Mouse (Mus musculus): ENCODE results near the gene 1700023F06Rik. TPM values are rescaled to one million over a fixed set of nuclear protein-coding genes. Genes with fewer than 3 reads are reported as not detected.

The 1700023F06Rik gene
- total and polyA plus RNA-seq, 3 experiments, result not detected

GRCm38 (mm10) chr11:103247504-103248177 is 39.3 kb upstream of the 1700023F06Rik start:
- Histone ChIP-seq H3K4me1 (ENCODE audit: control insufficient read depth in 1 of 2, insufficient read depth in 2 of 2) (peaks cover 34 to 75% of the 10 kb centered on the region in 2 experiments), H3K4me3 (replicated peaks in 1 of 3; ENCODE audit: low read depth in 2 of 3, low read length in 2 of 3, poor library complexity in 1 of 3) (no peak overlapping the region), H3K79me2 (replicated peaks; ENCODE audit: control insufficient read depth, extremely low read depth, insufficient read depth, poor library complexity, severe bottlenecking) (peaks cover 17% of the 10 kb centered on the region), H3K27me3 (replicated peaks) (no peaks in the 10 kb centered on the region), H3K9ac (ENCODE audit: insufficient read depth, low read depth) (no peak overlapping the region), H3K36me3 (replicated peaks in 1 of 2; ENCODE audit: control insufficient read depth in 1 of 2, insufficient read depth in 1 of 2, low read length in 1 of 2) (peaks cover 2 to 33% of the 10 kb centered on the region in 2 experiments), H3K4me2 (ENCODE audit: insufficient read depth, low read depth, poor library complexity, severe bottlenecking) (no peak overlapping the region), H3K9me3 (replicated peaks; ENCODE audit: low read length) (no peaks in the 10 kb centered on the region), H3K27ac (ENCODE audit: insufficient read depth, low read depth) (no peak overlapping the region)
- no peak for TF ChIP-seq ZKSCAN1 (IDR thresholded peaks at IDR 0.05; ENCODE audit: borderline replicate concordance, low read depth, low read length)
- no peak for TF ChIP-seq BHLHE40 (IDR thresholded peaks at IDR 0.05; ENCODE audit: low read depth, low read length)
- no peak for TF ChIP-seq UBTF (IDR thresholded peaks at IDR 0.05; ENCODE audit: low read depth, low read length)
- no peak for TF ChIP-seq ZNF384 (IDR thresholded peaks at IDR 0.05; ENCODE audit: low read depth, low read length)
- TF ChIP-seq NELFE (IDR thresholded peaks at IDR 0.05; ENCODE audit: low read depth, low read length), result no peak
- no peak for TF ChIP-seq ETS1 (conservative IDR thresholded peaks at IDR 0.05; ENCODE audit: low read depth, low read length)
- no peak for TF ChIP-seq IRF4 (IDR thresholded peaks at IDR 0.05; ENCODE audit: low read depth, low read length)
- TF ChIP-seq ELF1 (IDR thresholded peaks at IDR 0.05; ENCODE audit: low read depth, low read length), result no peak
- TF ChIP-seq JUN (IDR thresholded peaks at IDR 0.05; ENCODE audit: insufficient read depth, low read depth, low read length), result no peak
- no peak for TF ChIP-seq TCF12 (IDR thresholded peaks at IDR 0.05; ENCODE audit: low read depth, low read length)
- TF ChIP-seq POLR2AphosphoS2 (IDR thresholded peaks at IDR 0.05; ENCODE audit: low read depth, low read length), result no peak
- dilution Hi-C loops (cut with MboI; ENCODE audit: extremely low pct_ligation_motif_present, extremely low pct_unique_long_range_greater_than_20kb, low sequenced_read_pairs) (no loop called here), in situ Hi-C loops (cut with MboI; ENCODE audit: low pct_ligation_motif_present, low pct_unique_long_range_greater_than_20kb, low sequenced_read_pairs) (no loop called here)
- no peak for DNase-seq (ENCODE audit: extremely low read depth)

- Histone ChIP-seq H3K36me3 (replicated peaks in 1 of 2; ENCODE audit: control insufficient read depth in 1 of 2, insufficient read depth in 1 of 2, low read length in 1 of 2) (peaks cover 8 to 34% of the 10 kb centered on the region in 2 experiments), H3K27ac (ENCODE audit: insufficient read depth, low read depth) (no peak overlapping the region), H3K9me3 (replicated peaks; ENCODE audit: low read length) (no peaks in the 10 kb centered on the region), H3K27me3 (replicated peaks) (no peaks in the 10 kb centered on the region), H3K4me2 (ENCODE audit: insufficient read depth, low read depth, poor library complexity, severe bottlenecking) (no peak overlapping the region), H3K79me2 (replicated peaks; ENCODE audit: control insufficient read depth, extremely low read depth, insufficient read depth, poor library complexity, severe bottlenecking) (peaks cover 17% of the 10 kb centered on the region), H3K9ac (ENCODE audit: insufficient read depth, low read depth) (no peak overlapping the region), H3K4me1 (ENCODE audit: control insufficient read depth in 1 of 2, insufficient read depth in 2 of 2) (peaks cover 34 to 69% of the 10 kb centered on the region in 2 experiments), H3K4me3 (replicated peaks in 1 of 3; ENCODE audit: low read depth in 2 of 3, low read length in 2 of 3, poor library complexity in 1 of 3) (no peak overlapping the region)
- no peak for DNase-seq (ENCODE audit: extremely low read depth)
- dilution Hi-C loops (cut with MboI; ENCODE audit: extremely low pct_ligation_motif_present, extremely low pct_unique_long_range_greater_than_20kb, low sequenced_read_pairs) (no loop called here), in situ Hi-C loops (cut with MboI; ENCODE audit: low pct_ligation_motif_present, low pct_unique_long_range_greater_than_20kb, low sequenced_read_pairs) (no loop called here)
- no peak for TF ChIP-seq ZKSCAN1 (IDR thresholded peaks at IDR 0.05; ENCODE audit: borderline replicate concordance, low read depth, low read length)
- no peak for TF ChIP-seq JUN (IDR thresholded peaks at IDR 0.05; ENCODE audit: insufficient read depth, low read depth, low read length)
- TF ChIP-seq RCOR1 (conservative IDR thresholded peaks at IDR 0.05; ENCODE audit: low read depth, low read length), result no peak
- TF ChIP-seq PAX5 (IDR thresholded peaks at IDR 0.05; ENCODE audit: low read length), result no peak
- no peak for TF ChIP-seq MAZ (IDR thresholded peaks at IDR 0.05; ENCODE audit: low read depth, low read length)
- TF ChIP-seq ZC3H11A (IDR thresholded peaks at IDR 0.05; ENCODE audit: low read depth, low read length), result no peak
- no peak for TF ChIP-seq UBTF (IDR thresholded peaks at IDR 0.05; ENCODE audit: low read depth, low read length)
- TF ChIP-seq USF1 (IDR thresholded peaks at IDR 0.05; ENCODE audit: low read depth, low read length), result no peak
- TF ChIP-seq ZMIZ1 (IDR thresholded peaks at IDR 0.05; ENCODE audit: low read depth, low read length), result no peak
- TF ChIP-seq TBP (conservative IDR thresholded peaks at IDR 0.05; ENCODE audit: low read depth, low read length), result no peak
- no peak for TF ChIP-seq NRF1 (IDR thresholded peaks at IDR 0.05; ENCODE audit: low read depth, low read length)
- no peak for TF ChIP-seq GABPA (IDR thresholded peaks at IDR 0.05; ENCODE audit: insufficient replicate concordance, low read depth, low read length)
- TF ChIP-seq ETS1 (conservative IDR thresholded peaks at IDR 0.05; ENCODE audit: low read depth, low read length), result no peak
- no peak for TF ChIP-seq CHD1 (IDR thresholded peaks at IDR 0.05; ENCODE audit: low read depth, low read length)
- TF ChIP-seq POLR2A (IDR thresholded peaks at IDR 0.05; ENCODE audit: low read depth, low read length), result no peak
- TF ChIP-seq IRF4 (IDR thresholded peaks at IDR 0.05; ENCODE audit: low read depth, low read length), result no peak
- TF ChIP-seq MYC (IDR thresholded peaks at IDR 0.05; ENCODE audit: low read depth, low read length), result no peak
- TF ChIP-seq BHLHE40 (IDR thresholded peaks at IDR 0.05; ENCODE audit: low read depth, low read length), result no peak
- TF ChIP-seq CTCF (conservative IDR thresholded peaks at IDR 0.05 in 1 of 2, IDR thresholded peaks at IDR 0.05 in 1 of 2; ENCODE audit: low read depth in 2 of 2, low read length in 2 of 2), result no peak
Measured at GRCm38 (mm10) chr11:103246731-103247290, 38.5 kb upstream of the 1700023F06Rik start.

Measured in CH12.LX (cell line).